Mouse (Mus musculus): ENCODE data around the gene Msantd2.

The Msantd2 gene

DNA sequence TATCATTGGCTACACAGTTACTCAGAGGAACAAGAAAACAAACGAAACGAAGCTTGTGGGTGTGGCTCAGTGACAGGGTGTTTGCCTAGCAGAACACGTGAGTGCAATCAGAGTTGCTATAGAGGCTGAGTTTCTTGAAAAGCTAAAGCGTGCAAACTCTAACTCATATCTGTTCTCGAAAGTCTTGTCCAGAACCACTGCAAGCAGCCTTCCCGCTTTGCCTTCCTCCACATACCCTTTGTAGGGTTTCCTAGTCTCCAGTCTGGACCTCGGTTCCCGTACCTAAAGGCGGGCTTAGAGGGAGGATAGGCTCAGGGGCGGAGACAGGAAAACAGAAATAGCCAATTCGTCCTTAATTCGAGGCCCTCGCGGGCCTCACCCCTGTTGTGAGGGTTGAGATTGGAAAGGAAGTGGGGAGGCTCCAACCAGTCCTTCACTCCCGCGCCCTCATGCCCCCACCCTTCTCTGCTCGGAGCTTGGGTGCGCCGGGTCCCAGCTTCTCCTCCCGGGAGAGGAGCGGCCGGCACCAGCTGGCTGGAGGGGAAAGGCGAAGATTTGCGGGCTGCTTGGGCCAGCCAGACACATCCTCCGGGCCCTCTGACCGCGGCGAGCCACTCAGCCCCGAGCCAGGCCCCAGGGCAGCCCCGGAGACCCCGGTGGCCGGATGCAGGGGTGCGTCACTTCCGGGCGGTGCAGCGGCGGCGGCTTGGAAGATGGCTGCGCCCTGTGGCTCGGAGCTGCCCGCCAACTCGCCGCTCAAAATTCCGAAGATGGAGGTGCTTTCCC lies at the start of gene Msantd2:
Gene Msantd2, plus strand, starts transcription at position 709 of the 786 bp plus-strand sequence.
- DNase-seq (ENCODE audit: low spot score) = peak; percentile 92

DNA sequence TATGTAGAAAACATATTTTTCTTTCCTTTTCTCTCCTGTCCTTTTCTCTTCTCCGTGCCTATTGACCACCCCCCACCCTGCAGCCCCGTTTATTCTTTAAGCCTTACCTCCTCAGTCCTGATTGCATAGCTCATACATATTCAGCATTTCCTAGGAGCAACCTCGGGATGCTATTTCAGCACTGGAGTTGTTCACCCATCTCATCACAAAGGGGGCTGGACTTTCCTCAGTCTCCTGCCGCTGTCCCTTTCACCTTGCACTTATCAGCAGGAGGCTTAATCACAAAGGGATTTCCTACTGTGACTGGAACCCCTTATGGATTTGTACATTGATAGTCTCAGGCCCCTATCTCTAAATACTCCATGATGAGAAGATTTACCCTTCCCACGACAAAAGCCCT lies 36.7 kb upstream of the Msantd2 start:
- DNase-seq (ENCODE audit: low spot score) = no peak

GRCm38 (mm10) chr9:37453328-37453727 lies 35.8 kb upstream of the Msantd2 start:
- no peak for DNase-seq (ENCODE audit: low spot score)

DNA sequence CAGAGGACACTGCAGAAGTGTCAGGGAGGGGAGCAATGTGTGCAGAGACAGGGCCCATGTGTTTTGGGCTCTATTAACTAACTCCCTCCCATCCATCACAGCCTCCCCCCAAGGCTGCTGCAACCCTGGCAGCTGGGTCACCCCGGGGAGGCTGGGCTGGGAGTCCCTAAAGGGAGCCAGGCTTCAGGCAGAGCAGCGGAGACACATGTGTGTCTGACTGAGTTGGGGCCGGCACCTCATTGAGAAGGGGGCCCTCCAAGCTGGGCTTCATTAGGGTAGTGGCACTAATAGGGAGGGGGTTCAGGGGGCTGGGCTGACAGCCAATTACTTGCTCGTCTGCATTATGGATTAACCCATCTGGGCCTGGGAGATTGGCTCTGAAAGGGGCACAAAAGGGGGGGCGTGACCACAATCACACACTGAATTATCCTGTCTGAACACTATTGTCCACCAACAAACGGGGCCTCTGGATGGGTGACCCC lies 35.1 kb upstream of the Msantd2 start:
- DNase-seq (ENCODE audit: low spot score) = no peak

- no peak for DNase-seq (ENCODE audit: low spot score)
These were observed 34.1 kb upstream of the Msantd2 start for GRCm38 (mm10) chr9:37454991-37455390.

- no peak for DNase-seq (ENCODE audit: low spot score)
These were observed 33.3 kb upstream of the Msantd2 start for GRCm38 (mm10) chr9:37455868-37456267.

- no peak for DNase-seq (ENCODE audit: low spot score)
These were observed 32.6 kb upstream of the Msantd2 start for GRCm38 (mm10) chr9:37456481-37456910.

GRCm38 (mm10) chr9:37457151-37457550 lies 32.0 kb upstream of the Msantd2 start:
- DNase-seq (ENCODE audit: low spot score) = no peak

DNA sequence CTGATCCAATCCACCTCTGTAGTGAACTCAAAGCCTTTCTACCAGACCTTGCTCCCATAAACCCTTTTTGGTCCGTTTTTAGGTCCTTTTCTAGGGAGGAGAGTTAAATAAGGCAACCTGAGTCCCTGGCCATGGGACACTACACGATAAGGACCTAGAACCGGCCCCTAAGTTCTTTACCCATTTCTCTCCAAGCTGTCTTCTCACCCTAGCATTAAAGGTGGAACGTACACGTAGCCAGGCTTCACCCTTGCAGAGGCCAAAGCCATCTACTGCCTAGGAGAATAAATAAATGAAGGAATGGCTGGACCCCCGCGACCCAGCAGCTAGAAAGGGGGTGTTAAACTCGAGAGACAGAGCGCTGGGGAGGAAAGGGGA lies 29.5 kb upstream of the Msantd2 start:
- no peak for DNase-seq (ENCODE audit: low spot score)

- DNase-seq (ENCODE audit: low spot score) = peak; percentile 11
These were observed 28.8 kb upstream of the Msantd2 start for GRCm38 (mm10) chr9:37460043-37460960.

DNA sequence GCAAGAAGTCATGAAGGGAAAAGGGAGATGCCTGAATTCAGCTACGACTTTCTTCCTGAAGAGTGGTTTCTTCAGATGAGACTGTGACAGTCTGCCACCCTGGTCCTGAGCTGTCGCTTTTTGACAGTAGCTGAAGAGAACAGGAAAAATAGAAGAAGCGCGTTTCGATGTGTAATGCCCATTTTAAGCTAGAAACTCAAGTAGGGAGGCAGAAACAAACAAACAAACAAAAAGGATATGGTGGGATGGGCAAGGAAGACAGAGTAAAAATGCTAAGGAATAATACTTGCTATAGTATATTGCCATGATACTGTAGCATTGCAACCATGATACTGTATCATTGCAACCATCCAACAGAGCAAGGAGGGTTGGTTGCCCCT lies 28.2 kb upstream of the Msantd2 start:
- no peak for DNase-seq (ENCODE audit: low spot score)

DNA sequence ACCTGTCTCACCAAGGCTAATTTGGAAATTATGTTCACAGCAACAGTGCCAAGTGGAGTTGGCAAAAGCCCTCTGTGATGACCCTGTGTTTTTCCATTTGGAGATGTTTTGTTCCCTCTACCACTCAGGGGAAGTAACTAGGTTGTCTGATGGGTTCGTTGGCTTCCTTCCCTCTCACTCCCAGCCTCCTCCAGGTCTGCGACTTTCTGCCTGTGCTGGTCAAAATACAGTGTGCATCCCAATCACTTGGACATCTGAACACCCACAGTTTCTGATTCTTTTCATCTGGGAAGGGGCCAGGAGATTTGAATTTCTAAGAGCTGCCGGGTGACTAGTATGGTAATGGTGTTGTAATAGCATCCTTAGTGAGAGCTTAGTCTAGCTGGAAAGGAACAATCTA lies 27.5 kb upstream of the Msantd2 start:
- no peak for DNase-seq (ENCODE audit: low spot score)

GRCm38 (mm10) chr9:37462764-37463163 lies 26.4 kb upstream of the Msantd2 start:
- no peak for DNase-seq (ENCODE audit: low spot score)

DNA sequence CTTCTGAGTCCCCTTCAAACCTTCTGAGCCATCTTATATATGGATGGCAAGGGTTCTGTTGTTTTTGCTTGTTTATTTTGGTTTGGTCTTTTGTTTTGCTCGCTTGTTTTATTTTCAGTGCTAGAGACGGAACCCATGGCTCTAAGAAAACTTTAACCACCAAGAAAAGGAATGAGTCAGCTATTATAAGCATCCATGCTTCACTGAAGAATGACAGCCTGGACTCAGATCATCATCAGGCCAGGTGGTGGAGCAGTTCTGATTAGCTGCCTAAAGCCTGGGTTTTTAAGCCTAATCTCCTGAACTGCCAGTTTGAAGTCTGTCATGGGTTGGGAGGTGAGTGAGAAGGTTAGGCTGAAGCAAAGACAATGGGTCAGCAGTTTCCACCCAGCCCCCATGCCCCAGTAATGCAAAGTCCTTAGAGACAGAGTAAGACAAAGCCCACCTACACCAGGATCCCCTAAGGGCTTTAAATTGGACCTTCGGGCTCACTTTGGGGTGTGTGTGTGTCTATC lies 15.5 kb upstream of the Msantd2 start:
- DNase-seq (ENCODE audit: low spot score) = no peak

- no peak for DNase-seq (ENCODE audit: low spot score)
These were observed 14.2 kb upstream of the Msantd2 start for GRCm38 (mm10) chr9:37474923-37475322.

DNA sequence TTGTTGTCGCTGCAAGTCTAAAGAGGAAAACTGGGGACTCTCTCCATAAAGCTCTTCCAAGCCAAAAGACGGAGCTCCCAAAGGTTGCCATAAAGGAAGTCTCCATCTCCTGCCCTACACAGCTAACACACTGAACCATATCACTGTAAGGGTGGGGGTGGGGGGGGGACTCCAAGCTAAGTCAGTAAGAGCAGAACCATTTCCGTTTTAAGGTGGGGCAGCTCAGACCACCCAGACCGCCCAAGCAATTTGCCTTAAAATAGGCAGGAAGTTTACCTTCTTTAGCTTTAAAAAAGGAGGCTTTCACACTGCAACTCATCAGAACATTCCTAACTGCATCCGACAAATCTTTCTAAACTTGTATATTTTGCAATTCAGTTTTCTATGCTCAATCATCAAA lies 4.0 kb upstream of the Msantd2 start:
- DNase-seq (ENCODE audit: low spot score) = no peak

DNA sequence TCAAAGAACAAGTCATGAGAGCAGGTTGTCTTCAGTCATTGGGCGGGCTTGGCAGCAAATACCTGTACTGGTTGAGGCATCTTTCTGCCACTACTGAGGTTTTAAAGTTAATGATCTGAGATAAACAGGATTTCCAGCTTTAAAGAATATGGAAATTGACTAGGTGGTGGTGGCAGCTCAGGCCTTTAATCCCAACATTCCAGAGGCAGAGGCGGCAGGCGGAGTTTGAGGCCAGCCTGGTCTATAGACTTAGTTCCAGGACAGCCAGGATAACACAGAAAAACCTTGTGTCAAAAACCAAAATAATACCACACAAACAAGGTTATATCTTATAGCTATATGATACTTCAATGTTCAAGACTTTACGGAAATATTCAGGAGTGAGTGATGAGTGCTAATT lies 1.1 kb upstream of the Msantd2 start:
- no peak for DNase-seq (ENCODE audit: low spot score)

- DNase-seq (ENCODE audit: low spot score) = peak; percentile 69
These were observed 464 bp downstream of the Msantd2 start for GRCm38 (mm10) chr9:37489446-37490120.

GRCm38 (mm10) chr9:37495761-37496160 lies 6.6 kb downstream of the Msantd2 start:
- DNase-seq (ENCODE audit: low spot score) = no peak

DNA sequence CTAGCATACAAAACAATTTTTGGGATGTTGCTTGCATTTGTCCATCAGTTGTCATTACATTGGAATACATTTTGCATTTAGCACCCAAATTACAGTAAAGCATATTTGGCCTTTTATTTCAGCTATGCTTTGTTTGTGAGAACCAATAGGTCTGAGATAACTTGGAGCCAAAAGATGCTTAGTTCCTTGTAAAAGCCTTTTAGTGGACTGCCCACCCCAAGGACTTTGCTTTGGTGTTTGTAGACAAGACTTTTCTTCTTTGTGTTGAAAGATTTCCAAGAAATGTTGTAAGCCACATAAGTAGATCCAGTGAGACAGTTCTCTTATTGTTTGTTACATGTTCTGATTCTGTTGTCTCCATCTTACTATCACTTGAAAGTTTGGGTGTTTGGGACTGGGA lies 7.2 kb downstream of the Msantd2 start:
- DNase-seq (ENCODE audit: low spot score) = no peak

DNA sequence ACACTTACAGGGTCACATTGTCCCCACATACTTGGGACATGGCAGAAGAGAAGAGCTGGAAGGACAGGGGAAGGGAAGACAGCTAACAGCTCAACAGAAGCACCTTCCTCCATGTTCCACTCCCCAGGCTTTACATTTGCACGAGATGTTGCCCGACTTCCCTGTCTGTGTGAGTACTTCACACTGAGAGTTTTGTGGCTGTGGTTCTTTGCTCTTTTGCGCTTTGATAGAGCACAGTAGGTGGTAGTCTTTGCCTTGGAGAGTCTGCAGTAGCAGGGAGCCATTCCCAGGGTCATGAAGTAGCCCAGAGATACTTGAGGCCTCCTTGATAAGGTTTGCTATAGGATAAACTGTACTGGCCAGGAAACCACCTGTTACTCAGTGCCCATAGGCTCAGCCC lies 11.1 kb downstream of the Msantd2 start:
- DNase-seq (ENCODE audit: low spot score) = no peak

DNA sequence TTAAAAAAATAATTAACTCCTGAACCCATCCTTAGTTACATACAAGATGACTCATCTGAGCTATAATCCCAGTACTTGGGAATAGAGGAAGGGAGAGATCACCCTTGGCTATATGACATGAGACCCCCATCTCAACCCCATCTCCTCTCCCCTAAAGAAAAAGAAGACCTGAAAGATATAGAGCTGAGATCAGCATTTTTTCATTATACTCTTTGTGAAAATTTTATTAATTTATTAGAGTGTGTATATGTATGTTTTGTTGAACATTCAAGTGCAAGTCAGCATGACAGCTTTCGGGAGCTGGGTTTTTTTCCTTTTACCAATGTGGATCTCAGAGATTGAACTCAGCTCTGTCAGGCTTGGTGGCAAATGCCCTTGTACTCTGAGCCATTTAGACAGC lies 12.1 kb downstream of the Msantd2 start:
- no peak for DNase-seq (ENCODE audit: low spot score)
